Mouse (Mus musculus): ENCODE data around the gene Usp29.

GRCm38 (mm10) chr7:6849495-6849894 is 119.1 kb downstream of the Usp29 start:
- TF ChIP-seq POLR2A (IDR thresholded peaks at IDR 0.05; ENCODE audit: insufficient read depth, low read depth, low read length) (no peak), CTCF (IDR thresholded peaks at IDR 0.05; ENCODE audit: insufficient read depth, low read depth, low read length) (no peak)
